Mouse (Mus musculus): Measurements from ENCODE around the gene Rbmxl2. TPM values are rescaled to one million over a fixed set of nuclear protein-coding genes. Genes with fewer than 3 reads are reported as not detected.

Gene Rbmxl2
- not detected in 2 replicates for total RNA-seq (2021)
- long read RNA-seq, result 0 reads

DNA sequence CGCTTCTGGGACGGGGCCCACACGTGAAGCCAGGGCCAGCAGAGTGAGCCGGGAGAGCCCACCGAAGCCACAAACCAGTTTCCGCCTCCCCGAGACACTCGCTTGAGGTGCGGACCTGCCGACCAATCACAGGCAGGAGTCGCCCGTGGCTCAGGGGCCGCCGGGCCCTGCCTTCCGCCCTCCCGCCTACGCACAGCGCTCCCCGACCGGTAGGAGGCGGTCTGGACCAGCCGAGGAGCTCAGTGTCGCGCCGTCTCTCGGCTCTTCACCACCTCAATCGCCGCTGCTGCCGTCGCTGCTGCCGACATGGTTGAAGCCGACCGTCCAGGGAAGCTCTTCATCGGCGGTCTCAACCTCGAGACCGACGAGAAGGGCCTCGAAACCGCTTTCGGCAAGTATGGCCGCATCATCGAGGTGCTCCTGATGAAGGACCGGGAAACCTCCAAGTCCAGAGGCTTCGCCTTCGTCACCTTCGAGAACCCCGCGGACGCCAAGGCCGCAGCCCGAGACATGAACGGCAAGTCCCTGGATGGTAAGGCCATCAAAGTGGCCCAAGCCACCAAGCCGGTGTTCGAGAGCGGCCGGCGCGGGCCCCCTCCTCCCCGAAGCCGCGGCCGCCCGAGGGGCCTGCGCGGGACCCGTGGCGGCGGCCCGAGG, at the start of gene Rbmxl2:
Gene Rbmxl2, plus strand, starts transcription at position 242 of the 657 bp plus-strand sequence.
- no peak for DNase-seq

DNA sequence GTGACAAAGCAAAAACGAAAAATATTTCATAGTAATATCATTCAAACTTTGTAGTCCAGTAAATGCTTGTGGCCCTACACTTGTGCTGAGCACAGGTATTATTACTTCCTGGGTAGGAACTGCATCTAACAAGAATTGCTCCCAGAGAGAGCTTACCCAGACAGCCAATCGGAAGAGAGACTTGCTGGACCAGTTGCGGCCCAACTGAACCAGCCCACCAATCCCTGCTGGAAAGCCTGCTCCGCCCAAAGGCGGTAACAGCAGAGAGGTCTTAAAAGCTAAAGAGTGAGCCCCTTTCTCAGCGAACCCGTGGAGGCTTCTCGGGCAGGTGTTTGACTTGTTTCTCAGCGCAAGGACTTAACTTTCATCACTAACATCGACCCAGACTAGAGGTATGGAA, 42.6 kb upstream of the Rbmxl2 start, which contains the start of gene Nlrp14:
Gene Nlrp14, plus strand, starts transcription at position 301 of the 400 bp plus-strand sequence.
- no peak for DNase-seq

- no peak for DNase-seq
These were observed 28.8 kb upstream of the Rbmxl2 start for GRCm38 (mm10) chr7:107180406-107180805.

GRCm38 (mm10) chr7:107201817-107202216, 7.4 kb upstream of the Rbmxl2 start:
- no peak for DNase-seq

DNA sequence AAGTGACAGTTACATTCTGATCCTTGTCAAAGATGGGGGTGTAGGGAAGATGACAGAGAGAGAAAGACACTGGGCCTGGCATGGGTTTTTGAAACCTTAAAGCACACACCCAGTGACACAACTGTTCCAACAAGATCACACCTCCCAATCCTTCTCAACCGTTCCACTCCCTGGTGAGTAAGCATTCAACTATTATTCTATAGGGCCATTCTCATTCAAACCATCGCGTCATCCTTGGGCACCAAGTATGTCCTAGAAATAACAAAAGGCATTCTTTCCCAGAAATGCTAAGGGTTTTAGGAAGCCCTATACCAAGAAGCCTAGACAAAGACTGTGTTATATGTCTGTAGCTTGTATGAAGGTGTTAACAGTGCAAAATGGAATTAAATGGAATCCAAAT, 1.4 kb upstream of the Rbmxl2 start:
- no peak for DNase-seq

GRCm38 (mm10) chr7:107210126-107210576, 906 bp downstream of the Rbmxl2 start:
- DNase-seq, result peak; percentile 20

GRCm38 (mm10) chr7:107215723-107216122, 6.5 kb downstream of the Rbmxl2 start:
- DNase-seq, result no peak

DNA sequence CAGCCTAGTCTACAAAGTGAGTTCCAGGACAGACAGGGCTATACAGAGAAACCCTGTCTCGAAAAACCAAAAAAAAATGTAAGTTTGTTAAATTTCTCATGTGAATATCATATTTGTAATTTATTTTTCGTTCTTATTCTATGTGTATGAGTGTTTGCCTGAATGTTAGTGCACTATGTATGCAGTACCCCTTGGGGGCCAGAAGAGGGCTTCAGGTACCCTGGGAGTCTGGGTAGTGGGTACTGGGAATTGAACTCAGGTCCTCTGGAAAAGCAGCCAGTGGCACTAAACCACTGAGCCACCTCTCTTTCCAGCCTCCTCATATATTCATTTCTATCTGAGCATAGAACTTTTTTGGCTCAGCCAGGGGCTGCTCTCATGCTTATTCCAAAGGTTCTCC, 7.6 kb downstream of the Rbmxl2 start:
- no peak for DNase-seq

- no peak for DNase-seq
These were observed 27.6 kb downstream of the Rbmxl2 start for GRCm38 (mm10) chr7:107236854-107237253.

- DNase-seq, result no peak
These were observed 28.3 kb downstream of the Rbmxl2 start for GRCm38 (mm10) chr7:107237498-107237897.

- no peak for DNase-seq
These were observed 32.2 kb downstream of the Rbmxl2 start for GRCm38 (mm10) chr7:107241371-107241883.

DNA sequence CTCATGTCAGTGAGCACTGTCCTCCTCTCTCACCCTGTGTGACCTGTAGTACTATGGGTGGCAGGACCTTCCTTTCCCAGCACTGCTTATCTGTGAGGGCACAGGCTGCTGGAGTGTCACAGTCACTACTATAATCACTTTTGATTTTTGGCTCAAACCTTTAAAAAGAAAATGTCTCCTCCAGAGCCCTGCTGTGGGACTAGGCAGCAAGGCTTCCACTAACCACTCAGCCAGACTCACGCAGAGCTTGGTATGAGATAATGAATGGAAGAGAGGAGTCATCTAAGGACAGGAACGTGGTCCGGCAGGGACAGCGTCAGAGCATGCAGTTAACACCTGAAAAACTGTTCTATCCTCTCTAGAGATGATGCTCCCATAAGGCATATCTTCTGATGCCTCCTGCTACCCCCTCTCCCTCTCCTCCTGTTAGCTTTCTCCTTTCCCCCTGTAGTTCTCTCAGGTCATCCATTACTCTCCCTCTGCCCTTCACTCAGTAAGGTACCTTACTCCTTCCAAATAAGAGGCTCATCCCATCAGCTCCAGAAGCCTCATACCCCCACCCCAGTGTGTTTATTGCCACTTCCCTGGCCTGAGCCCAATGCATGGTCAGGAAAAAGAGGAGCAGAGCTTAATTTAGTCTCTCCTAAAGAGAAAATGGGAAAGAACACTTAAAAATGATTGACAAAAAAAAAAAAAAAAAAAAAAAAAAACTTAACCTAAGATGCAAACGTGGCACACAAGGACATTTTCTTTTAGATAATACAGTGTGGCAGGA, 41.2 kb downstream of the Rbmxl2 start:
- no peak for DNase-seq

DNA sequence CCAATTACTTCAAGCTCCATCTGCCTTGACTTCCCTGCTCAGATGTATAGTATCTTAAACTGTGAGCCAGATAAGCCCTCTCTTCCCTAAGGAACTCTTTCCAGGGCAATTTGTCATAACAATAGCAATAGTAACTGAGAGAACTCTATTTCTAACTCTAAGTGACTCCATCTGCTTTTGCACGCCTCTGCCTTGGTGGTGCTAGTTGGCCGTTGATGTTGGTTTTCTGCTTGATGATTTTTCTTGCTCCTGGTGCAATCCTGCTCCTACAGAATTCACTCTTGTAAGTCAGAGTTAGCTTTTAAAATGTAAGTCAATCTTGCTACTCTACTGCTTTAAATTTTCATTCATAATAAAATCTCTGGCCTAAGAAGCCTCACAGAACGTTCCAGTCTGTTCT, 44.1 kb downstream of the Rbmxl2 start:
- DNase-seq, result no peak

DNA sequence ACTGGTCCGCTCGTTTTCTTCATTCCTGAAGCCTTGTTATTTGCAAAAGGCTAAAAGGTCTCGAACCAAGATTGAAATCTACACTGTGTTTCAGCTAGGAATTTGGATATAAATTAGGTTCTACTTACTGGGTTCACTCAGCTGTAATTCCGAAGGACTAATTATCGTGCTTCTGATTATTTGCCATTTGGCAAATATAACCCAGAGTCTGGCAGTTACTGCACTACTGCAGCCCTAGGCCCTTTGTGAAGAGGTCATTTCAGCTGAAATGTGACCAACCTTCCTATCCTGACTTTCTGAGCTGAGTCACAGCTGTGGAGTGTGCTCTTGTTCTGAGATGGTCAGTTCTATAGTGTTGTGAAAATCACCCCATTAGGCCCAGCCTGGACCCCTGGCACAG, 50.7 kb downstream of the Rbmxl2 start:
- no peak for DNase-seq

Other genes starting within 250 kb of the Rbmxl2 start
- gene Olfr6, start 245.5 kb upstream of the Rbmxl2 start, total RNA-seq (2021), result not detected in 2 replicates
- gene Olfr711, start 234.0 kb upstream of the Rbmxl2 start, total RNA-seq (2021), result not detected in 2 replicates
- not detected in 2 replicates for gene Olfr2, start 203.4 kb upstream of the Rbmxl2 start, total RNA-seq (2021)
- not detected in 2 replicates for gene Olfr713, start 178.3 kb upstream of the Rbmxl2 start, total RNA-seq (2021)
- not detected in 2 replicates for gene Olfr714, start 138.5 kb upstream of the Rbmxl2 start, total RNA-seq (2021)
- gene Olfr17, start 116.2 kb upstream of the Rbmxl2 start, total RNA-seq (2021), result not detected in 2 replicates
- not detected in 2 replicates for gene Olfr715b, start 99.1 kb upstream of the Rbmxl2 start, total RNA-seq (2021)
- not detected in 2 replicates for gene Olfr715, start 78.4 kb upstream of the Rbmxl2 start, total RNA-seq (2021)
- not detected in 2 replicates for gene Olfr716, start 71.1 kb upstream of the Rbmxl2 start, total RNA-seq (2021)
- 0.18 TPM in 1 of 2 replicates, not detected in the other for gene Nlrp14, start 42.5 kb upstream of the Rbmxl2 start, total RNA-seq (2021)
- 2.2 and 3.6 TPM in 2 replicates for gene Syt9, start 161.3 kb downstream of the Rbmxl2 start, total RNA-seq (2021)

Measured in adrenal gland, postnatal 25 days (tissue).